ENCODE assay signal across 21 mouse cellular contexts in genomic region chr16:75970266-75970998, GRCm38 (mm10). TPM values are rescaled to one million over a fixed set of nuclear protein-coding genes. Genes with fewer than 3 reads are reported as not detected.
DNase-seq lines count a peak whose midpoint lies in the region; ATAC-seq lines count a peak whose summit lies in the region.
"Had no signal": no experiment of that assay in that cellular context is flagged by ENCODE, and none has a peak within 500 bp of the region (broad histone marks: within the 10 kb centered on the region; RNA-seq: fewer than 3 reads in every experiment).

No protein-coding gene starts in this region.

- no peak overlapping the region for H3K9ac ChIP-seq in forebrain, embryonic 16.5 days (replicated peaks; ENCODE audit: low read depth, low read length)
- H3K9ac ChIP-seq: embryonic facial prominence, embryonic 13.5 days; heart, embryonic 15.5 days; hindbrain, embryonic 13.5 days had no signal

- ATAC-seq in forebrain, embryonic 16.5 days = peak; percentile 80
- ATAC-seq: CD4-positive, CD25-positive, alpha-beta regulatory T cell, adult 4 months; hindbrain, postnatal 0 days had no signal

- no peaks in the 10 kb centered on the region for H3K36me3 ChIP-seq in forebrain, embryonic 16.5 days (ENCODE audit: control insufficient read depth, insufficient read depth)
- H3K36me3 ChIP-seq: embryonic facial prominence, embryonic 13.5 days; G1E; heart, embryonic 15.5 days; hindbrain, embryonic 13.5 days had no signal

- intact Hi-C loops in left cerebral cortex, postnatal 4 days (cut with DNase I) = no loop called here
- intact Hi-C loops in left cerebral cortex, postnatal 25 days (cut with DNase I) = no loop called here

- 26% methylated on average over 6 of the region's 6 CpGs for WGBS in forebrain, embryonic 16.5 days

- no peak overlapping the region for H3K4me3 ChIP-seq in forebrain, embryonic 16.5 days (replicated peaks; ENCODE audit: low read length)
- H3K4me3 ChIP-seq: embryonic facial prominence, embryonic 13.5 days; heart, embryonic 15.5 days; hindbrain, embryonic 13.5 days had no signal

- H3K4me2 ChIP-seq in forebrain, embryonic 16.5 days (ENCODE audit: low read length) = no peak overlapping the region
- H3K4me2 ChIP-seq: embryonic facial prominence, embryonic 13.5 days; heart, embryonic 11.5 days; heart, embryonic 15.5 days; hindbrain, embryonic 13.5 days had no signal

- 0 out of 2 replicates have a peak, but pooled peaks cover 2% of the 10 kb centered on the region for H3K4me1 ChIP-seq in forebrain, embryonic 16.5 days (replicated peaks; ENCODE audit: control insufficient read depth, insufficient read depth, low read length)
- H3K4me1 ChIP-seq: heart, embryonic 15.5 days; hindbrain, embryonic 13.5 days had no signal

- DNase-seq in cerebellum, postnatal 10 days = peak; percentile 40 to 41
- no peak for DNase-seq in cerebellum, adult 11 months
- DNase-seq in left cerebral cortex, postnatal 4 days = peak; percentile 7
- DNase-seq in left cerebral cortex, postnatal 25 days (ENCODE audit: low spot score in 2 of 2) = no peak
- DNase-seq in Muller cell, postnatal 12 days (ENCODE audit: inconsistent ontology term) = peak; percentile 24
- DNase-seq in adrenal gland, postnatal 10 days = no peak
- DNase-seq: adrenal gland, postnatal 14 days; B cell, adult 2 months; cerebellum, adult 8-10 months; cerebellum, postnatal 36 days; gastrocnemius, postnatal 10 days; heart, adult 18-20 months; heart, postnatal 14 days had no signal

- no peaks in the 10 kb centered on the region for H3K27me3 ChIP-seq in forebrain, embryonic 16.5 days (replicated peaks; ENCODE audit: control insufficient read depth, insufficient read depth, low read length)
- H3K27me3 ChIP-seq: embryonic facial prominence, embryonic 13.5 days; heart, embryonic 15.5 days; hindbrain, embryonic 13.5 days had no signal

- H3K27ac ChIP-seq in forebrain, embryonic 16.5 days (ENCODE audit: low read length) = no peak overlapping the region
- H3K27ac ChIP-seq: embryonic facial prominence, embryonic 13.5 days; heart, embryonic 15.5 days; hindbrain, embryonic 13.5 days; hindbrain, postnatal 0 days had no signal

- H3K9me3 ChIP-seq in forebrain, embryonic 16.5 days (ENCODE audit: control insufficient read depth, low read length) = no peaks in the 10 kb centered on the region
- H3K9me3 ChIP-seq: embryonic facial prominence, embryonic 13.5 days; G1E; heart, embryonic 15.5 days; hindbrain, embryonic 13.5 days had no signal

RNA-seq across cellular contexts. Expression of gene Samsn1, which starts 51.6 kb away (rescaled TPM):
- 1 to 10 TPM; 1.1 to 1.2 TPM for total RNA-seq in left cerebral cortex, postnatal 4 days (2021)
- 1 to 10 TPM; 1.4 to 2.3 TPM for total RNA-seq in left cerebral cortex, postnatal 25 days (2021)
- polyA plus RNA-seq in forebrain, embryonic 16.5 days (2015; fragmentation: Nextera tagmentation; extraction: Ambion mirVana) = 1.4 and 2.2 TPM in 2 replicates
- 1 to 10 TPM; 1.7 to 2.1 TPM for total RNA-seq in adrenal gland, postnatal 10 days (2021)

Comparison
In these comparisons a context has a peak if more than half of its experiments do, and no peak if none do; other contexts are left out.
1. DNase-seq: peak in cerebellum, postnatal 10 days (2 of 2), left cerebral cortex, postnatal 4 days (single experiment) and Muller cell, postnatal 12 days (single experiment); none in cerebellum, adult 11 months (single experiment), left cerebral cortex, postnatal 25 days (0 of 2) and adrenal gland, postnatal 10 days (single experiment).